23 mouse cellular contexts compared by ENCODE assay signal in the genomic region with DNA sequence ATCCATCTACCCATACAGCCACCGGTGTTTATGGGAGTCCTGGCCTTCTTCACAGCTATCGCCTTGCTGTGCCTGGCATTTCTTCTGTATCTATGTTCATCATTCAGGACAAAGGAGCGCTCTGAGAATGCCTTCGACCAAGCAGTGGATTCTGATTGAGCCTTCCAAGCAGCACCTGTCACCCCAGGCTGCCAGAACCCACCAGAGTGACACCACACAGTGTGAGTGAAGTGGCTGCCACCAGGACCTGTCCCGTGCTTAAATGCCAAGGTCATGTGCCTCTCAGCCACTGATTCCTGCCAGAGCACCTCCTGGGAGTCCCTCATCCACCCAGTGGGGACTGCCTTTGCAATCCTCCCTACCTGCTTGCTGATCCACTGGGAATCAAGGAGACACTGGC. TPM values are rescaled to one million over a fixed set of nuclear protein-coding genes. Genes with fewer than 3 reads are reported as not detected.
DNase-seq lines count a peak whose midpoint lies in the region; ATAC-seq and TF ChIP-seq lines count a peak whose summit lies in the region.
"Had no signal": no experiment of that assay in that cellular context is flagged by ENCODE, and none has a peak within 500 bp of the region (broad histone marks: within the 10 kb centered on the region; RNA-seq: fewer than 3 reads in every experiment).

No protein-coding gene starts in this region.

- peaks cover 8% of the 10 kb centered on the region for H3K4me1 ChIP-seq in heart, embryonic 13.5 days
- no peaks in the 10 kb centered on the region for H3K4me1 ChIP-seq in kidney, postnatal 0 days (replicated peaks; ENCODE audit: insufficient read depth, low read length)

- no peaks in the 10 kb centered on the region for H3K36me3 ChIP-seq in heart, embryonic 13.5 days
- no peaks in the 10 kb centered on the region for H3K36me3 ChIP-seq in kidney, postnatal 0 days (ENCODE audit: insufficient read depth, low read length)
- H3K36me3 ChIP-seq: embryonic facial prominence, embryonic 13.5 days; embryonic facial prominence, embryonic 15.5 days; forebrain, embryonic 10.5 days; forebrain, embryonic 12.5 days had no signal

- H3K4me2 ChIP-seq in heart, embryonic 13.5 days, result no peak overlapping the region
- no peak overlapping the region for H3K4me2 ChIP-seq in kidney, postnatal 0 days (ENCODE audit: low read length)
- H3K4me2 ChIP-seq: embryonic facial prominence, embryonic 13.5 days; embryonic facial prominence, embryonic 15.5 days; forebrain, embryonic 12.5 days had no signal

- H3K27me3 ChIP-seq in heart, embryonic 13.5 days (replicated peaks), result no peaks in the 10 kb centered on the region
- no peaks in the 10 kb centered on the region for H3K27me3 ChIP-seq in kidney, postnatal 0 days (ENCODE audit: insufficient read depth, low read length)
- H3K27me3 ChIP-seq: embryonic facial prominence, embryonic 13.5 days; embryonic facial prominence, embryonic 15.5 days had no signal

- 57% methylated on average over 5 of the region's 5 CpGs for WGBS in heart, embryonic 13.5 days
- 80% methylated on average over 5 of the region's 5 CpGs for WGBS in kidney, postnatal 0 days

- no peak for ATAC-seq in heart, embryonic 13.5 days (ENCODE audit: extremely low read depth, insufficient number of reproducible peaks, low FRiP score, low TSS enrichment)
- no peak for ATAC-seq in kidney, postnatal 0 days (replicated peaks; ENCODE audit: low FRiP score, low read depth)
- ATAC-seq: forebrain, embryonic 14.5 days; forebrain, embryonic 16.5 days had no signal

- no peak for TF ChIP-seq CTCF in kidney, postnatal 0 days (IDR thresholded peaks at IDR 0.05; ENCODE audit: low read depth)

- peak overlapping the region; percentile 20; the same call in 1 of the 2 replicates for H3K9ac ChIP-seq in heart, embryonic 13.5 days
- 0 out of 2 replicates have a peak overlapping the region, but pooled peaks have one; percentile 9 for H3K9ac ChIP-seq in kidney, postnatal 0 days (ENCODE audit: low read depth, low read length)
- H3K9ac ChIP-seq: embryonic facial prominence, embryonic 13.5 days; embryonic facial prominence, embryonic 15.5 days; forebrain, embryonic 12.5 days had no signal

- DNase-seq in heart, postnatal 36 days, result no peak
- DNase-seq in kidney, postnatal 0 days (ENCODE audit: low spot score), result no peak
- DNase-seq in kidney, postnatal 36 days, result no peak
- DNase-seq: adrenal gland, adult 2 months; adrenal gland, postnatal 10 days; adrenal gland, postnatal 25 days; cerebellum, adult 11 months; cerebellum, adult 18-20 months; cerebellum, adult 8-10 months; cerebellum, adult 9-11 months; cerebellum, postnatal 14 days; cerebellum, postnatal 36 days; embryo, embryonic 11 days had no signal

- intact Hi-C loops in heart, postnatal 36 days (cut with DNase I), result loop anchor here (5.0 kb wide), 1 partner anchor 134 kb away; no protein-coding TSS in a partner anchor

- no peak overlapping the region for H3K27ac ChIP-seq in heart, embryonic 13.5 days (replicated peaks)
- H3K27ac ChIP-seq in kidney, postnatal 0 days, result no peak overlapping the region
- H3K27ac ChIP-seq: embryonic facial prominence, embryonic 13.5 days; embryonic facial prominence, embryonic 15.5 days; forebrain, embryonic 10.5 days; forebrain, embryonic 12.5 days had no signal

- no peaks in the 10 kb centered on the region for H3K9me3 ChIP-seq in heart, embryonic 13.5 days
- H3K9me3 ChIP-seq in kidney, postnatal 0 days (replicated peaks; ENCODE audit: low read length), result no peaks in the 10 kb centered on the region
- H3K9me3 ChIP-seq: embryonic facial prominence, embryonic 13.5 days; embryonic facial prominence, embryonic 15.5 days; forebrain, embryonic 10.5 days; forebrain, embryonic 12.5 days had no signal

- H3K4me3 ChIP-seq in heart, embryonic 13.5 days, result no peak overlapping the region
- H3K4me3 ChIP-seq in kidney, postnatal 0 days (replicated peaks; ENCODE audit: low read depth, low read length), result no peak overlapping the region
- H3K4me3 ChIP-seq: embryonic facial prominence, embryonic 13.5 days; embryonic facial prominence, embryonic 15.5 days; erythroblast, embryonic 14.5 days; forebrain, embryonic 10.5 days; forebrain, embryonic 12.5 days had no signal

RNA-seq across cellular contexts. Expression of gene Rpl14, which starts 4.9 kb away (rescaled TPM):
- polyA plus RNA-seq in heart, embryonic 13.5 days (2015; fragmentation: Nextera tagmentation; extraction: Ambion mirVana), result 425 and 468 TPM in 2 replicates
- total RNA-seq in heart, postnatal 36 days (2021), result 100 to 1,000 TPM; 283 to 295 TPM
- polyA plus RNA-seq in kidney, postnatal 0 days (2015; fragmentation: Nextera tagmentation; extraction: Ambion mirVana), result 911 and 953 TPM in 2 replicates

RNA-seq across cellular contexts. Expression of gene Entpd3, which starts 26.8 kb away (rescaled TPM):
- polyA plus RNA-seq in heart, embryonic 13.5 days (2015; fragmentation: Nextera tagmentation; extraction: Ambion mirVana), result 0.40 and 0.55 TPM in 2 replicates
- not detected for total RNA-seq in heart, postnatal 36 days (2021)
- 0.71 and 0.79 TPM in 2 replicates for polyA plus RNA-seq in kidney, postnatal 0 days (2015; fragmentation: Nextera tagmentation; extraction: Ambion mirVana)
- total RNA-seq: common myeloid progenitor, adult 5-6 weeks; MEL had no signal
